ENCODE assay signal across 12 mouse cellular contexts in genomic region chr9:52495483-52496270, GRCm38 (mm10).
DNase-seq lines count a peak whose midpoint lies in the region; ATAC-seq and TF ChIP-seq lines count a peak whose summit lies in the region.
"Had no signal": no experiment of that assay in that cellular context is flagged by ENCODE, and none has a peak within 500 bp of the region (broad histone marks: within the 10 kb centered on the region; RNA-seq: fewer than 3 reads in every experiment).

No protein-coding gene starts in this region.

- intact Hi-C loops in left cerebral cortex, adult 2 months (cut with DNase I) = no loop called here
- intact Hi-C loops in left cerebral cortex, postnatal 25 days (cut with DNase I) = no loop called here

- WGBS in kidney, embryonic 14.5 days = 57% methylated on average over 8 of the region's 8 CpGs

- H3K36me3 ChIP-seq in MEL (ENCODE audit: control insufficient read depth in 1 of 2, insufficient read depth in 2 of 2, low read length in 2 of 2) = no peaks in the 10 kb centered on the region
- no peaks in the 10 kb centered on the region for H3K36me3 ChIP-seq in kidney, embryonic 14.5 days (ENCODE audit: control insufficient read depth, insufficient read depth, low read length)
- H3K36me3 ChIP-seq: embryonic facial prominence, embryonic 12.5 days had no signal

- H3K9me3 ChIP-seq in MEL (replicated peaks; ENCODE audit: insufficient read depth, low read length) = no peaks in the 10 kb centered on the region
- H3K9me3 ChIP-seq in kidney, embryonic 14.5 days (ENCODE audit: control insufficient read depth, low read length) = no peaks in the 10 kb centered on the region
- H3K9me3 ChIP-seq: embryonic facial prominence, embryonic 12.5 days had no signal

- TF ChIP-seq POLR2A in MEL (IDR thresholded peaks at IDR 0.05; ENCODE audit: control insufficient read depth in 1 of 2, insufficient read depth in 1 of 2, low read depth in 1 of 2, low read length in 2 of 2, poor library complexity in 1 of 2) = no peak

- no peak for TF ChIP-seq EP300 in MEL (IDR thresholded peaks at IDR 0.05; ENCODE audit: low read depth in 1 of 2, low read length in 2 of 2)

- H3K4me1 ChIP-seq in MEL (ENCODE audit: control insufficient read depth in 1 of 2, insufficient read depth in 2 of 2, low read length in 2 of 2) = no peaks in the 10 kb centered on the region
- H3K4me1 ChIP-seq in kidney, embryonic 14.5 days (ENCODE audit: control insufficient read depth, insufficient read depth, low read length) = no peaks in the 10 kb centered on the region

- H3K79me2 ChIP-seq in MEL (ENCODE audit: control insufficient read depth, insufficient read depth, low read length, poor library complexity) = no peaks in the 10 kb centered on the region

- H3K4me3 ChIP-seq in left cerebral cortex, adult 2 months = no peak overlapping the region
- H3K4me3 ChIP-seq in MEL (ENCODE audit: control insufficient read depth in 1 of 2, insufficient read depth in 1 of 2, low read depth in 2 of 2, low read length in 2 of 2) = no peak overlapping the region
- H3K4me3 ChIP-seq in kidney, embryonic 14.5 days (ENCODE audit: low read length) = no peak overlapping the region
- H3K4me3 ChIP-seq: embryonic facial prominence, embryonic 12.5 days had no signal

- H3K27me3 ChIP-seq in MEL (ENCODE audit: control insufficient read depth in 1 of 2, insufficient read depth in 2 of 2, low read length in 2 of 2) = no peaks in the 10 kb centered on the region; a peak in 1 of 4 replicates
- H3K27me3 ChIP-seq in kidney, embryonic 14.5 days (ENCODE audit: control insufficient read depth, insufficient read depth, low read length) = no peaks in the 10 kb centered on the region
- H3K27me3 ChIP-seq: embryonic facial prominence, embryonic 12.5 days had no signal

- H3K27ac ChIP-seq in left cerebral cortex, adult 2 months = no peak overlapping the region
- H3K27ac ChIP-seq in MEL (ENCODE audit: control insufficient read depth, low read depth, low read length) = no peak overlapping the region
- no peak overlapping the region for H3K27ac ChIP-seq in kidney, embryonic 14.5 days (ENCODE audit: low read depth, low read length)
- H3K27ac ChIP-seq: embryonic facial prominence, embryonic 12.5 days had no signal

- no peak for ATAC-seq in kidney, embryonic 14.5 days (ENCODE audit: low FRiP score, low TSS enrichment)
- ATAC-seq: inflammation-experienced regulatory T-cells, adult 6 months had no signal

- H3K4me2 ChIP-seq in kidney, embryonic 14.5 days (replicated peaks; ENCODE audit: low read depth, low read length) = no peak overlapping the region
- H3K4me2 ChIP-seq: embryonic facial prominence, embryonic 12.5 days had no signal

- DNase-seq in cerebellum, postnatal 10 days = peak; percentile 71 to 72
- no peak for DNase-seq in cerebellum, adult 11 months
- DNase-seq in left cerebral cortex, adult 2 months (ENCODE audit: extremely low spot score in 1 of 2, low spot score in 2 of 2) = no peak
- DNase-seq in left cerebral cortex, postnatal 25 days (ENCODE audit: low spot score in 2 of 2) = no peak
- peak; percentile 5 for DNase-seq in MEL (ENCODE audit: low read depth, low spot score)
- DNase-seq in forelimb bud, embryonic 11.5 days (ENCODE audit: low read depth, low spot score) = peak; percentile 26
- DNase-seq in right cerebral cortex, postnatal 14 days = no peak
- DNase-seq: adrenal gland, postnatal 14 days; lung, adult 18-20 months had no signal

- TF ChIP-seq CTCF in left cerebral cortex, adult 2 months (IDR thresholded peaks at IDR 0.05) = peak; percentile 38
- TF ChIP-seq CTCF in MEL (IDR thresholded peaks at IDR 0.05 in 2 of 3, conservative IDR thresholded peaks at IDR 0.05 in 1 of 3; ENCODE audit: control insufficient read depth in 1 of 3, insufficient read depth in 1 of 3, low read depth in 2 of 3, low read length in 3 of 3, poor library complexity in 1 of 3, severe bottlenecking in 1 of 3) = peak in 2 of 3 experiments; percentile 14 to 17; a peak in 3 of 6 replicates

- TF ChIP-seq RAD21 in MEL (IDR thresholded peaks at IDR 0.05; ENCODE audit: low read depth, low read length) = no peak

- no peak overlapping the region for H3K9ac ChIP-seq in MEL (ENCODE audit: control insufficient read depth, low read depth, low read length, poor library complexity, severe bottlenecking)
- H3K9ac ChIP-seq in kidney, embryonic 14.5 days (ENCODE audit: low read depth, low read length) = no peak overlapping the region
- H3K9ac ChIP-seq: embryonic facial prominence, embryonic 12.5 days had no signal

TF ChIP-seq in MEL, 35 proteins besides CTCF, POLR2A, EP300 and RAD21:
- no peak for TF ChIP-seq MAZ (IDR thresholded peaks at IDR 0.05; ENCODE audit: low read depth, low read length)
- no peak for TF ChIP-seq MEF2A (IDR thresholded peaks at IDR 0.05; ENCODE audit: extremely low read depth, insufficient replicate concordance, low read depth, low read length, poor library complexity, severe bottlenecking)
- TF ChIP-seq MAFK (IDR thresholded peaks at IDR 0.05; ENCODE audit: borderline replicate concordance, low read depth, low read length) = no peak
- TF ChIP-seq USF1 (IDR thresholded peaks at IDR 0.05; ENCODE audit: low read depth, low read length) = no peak
- no peak for TF ChIP-seq RCOR1 (IDR thresholded peaks at IDR 0.05; ENCODE audit: low read depth, low read length)
- TF ChIP-seq CHD1 (IDR thresholded peaks at IDR 0.05; ENCODE audit: low read depth, low read length) = no peak

Comparison
In these comparisons a context has a peak if more than half of its experiments do, and no peak if none do; other contexts are left out.
1. DNase-seq: peak in cerebellum, postnatal 10 days (2 of 2), MEL (single experiment) and forelimb bud, embryonic 11.5 days (single experiment); none in cerebellum, adult 11 months (single experiment), left cerebral cortex, adult 2 months (0 of 2), left cerebral cortex, postnatal 25 days (0 of 2) and right cerebral cortex, postnatal 14 days (single experiment).